Mouse (Mus musculus): ENCODE measurements around the gene Wfdc21. TPM values are rescaled to one million over a fixed set of nuclear protein-coding genes. Genes with fewer than 3 reads are reported as not detected.

Wfdc21 gene
- total RNA-seq (2023), result 1 to 10 TPM; 4.7 to 5.5 TPM

DNA sequence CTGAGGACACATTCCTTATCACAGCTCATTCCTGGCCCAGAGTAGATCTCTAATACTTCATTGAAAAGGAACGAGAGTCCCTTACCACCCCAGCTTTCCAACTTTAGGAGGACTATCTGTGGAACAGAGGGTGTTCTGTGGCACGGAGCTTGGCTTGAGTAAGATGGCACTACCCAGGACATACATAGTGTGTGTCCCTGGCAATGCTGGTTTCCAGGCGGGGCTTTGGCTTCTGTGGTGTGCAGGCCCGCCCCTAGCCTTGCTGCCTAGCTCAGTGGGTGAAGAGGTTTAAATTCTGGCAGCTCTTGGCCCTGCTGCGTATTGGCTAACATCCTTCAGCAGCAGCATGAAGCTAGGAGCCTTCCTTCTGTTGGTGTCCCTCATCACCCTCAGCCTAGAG lies at the start of gene Wfdc21:
Gene Wfdc21, plus strand, starts transcription at position 260 of the 400 bp plus-strand sequence.

DNA sequence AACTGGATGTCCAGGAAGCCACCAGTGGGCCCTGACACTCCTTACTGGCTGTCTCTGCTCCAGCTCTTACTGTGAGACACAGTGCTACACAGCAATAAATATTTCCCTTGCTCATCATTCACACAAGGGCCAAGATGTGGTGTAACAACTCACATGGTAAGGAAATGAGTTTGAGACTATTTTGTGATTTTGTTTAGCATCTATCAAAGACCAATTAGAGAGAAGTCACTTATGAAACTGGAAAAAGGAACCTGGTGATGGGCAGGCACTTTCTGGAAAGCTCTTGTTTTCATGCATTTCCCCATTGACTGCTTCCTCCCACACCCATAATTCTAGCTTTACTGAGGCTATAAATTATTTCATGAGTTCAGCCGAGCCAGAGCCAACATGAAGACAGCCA lies 43.0 kb upstream of the Wfdc21 start, which contains the start of gene Wfdc17:
Gene Wfdc17, plus strand, starts transcription at position 287 of the 400 bp plus-strand sequence.

DNA sequence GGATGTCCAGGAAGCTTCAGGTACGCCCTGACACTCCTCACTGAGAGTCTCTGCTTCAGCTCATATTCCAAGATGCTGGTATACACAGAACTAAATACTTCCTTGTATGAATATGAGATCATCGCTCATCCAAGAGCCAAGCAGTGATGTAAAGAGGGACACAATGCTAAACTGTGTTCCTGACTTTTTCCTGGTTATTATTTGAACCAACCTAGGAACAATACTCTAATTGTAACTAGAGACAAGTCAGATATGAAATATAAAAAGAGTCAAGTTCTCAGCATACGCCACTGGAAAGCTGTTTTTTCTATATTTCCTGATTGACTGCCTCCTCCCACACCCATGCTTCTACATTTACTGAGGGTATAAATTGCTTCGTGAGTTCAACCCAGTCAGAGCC lies 38.0 kb upstream of the Wfdc21 start, which contains the start of gene Wfdc18:
Gene Wfdc18, plus strand, starts transcription at position 301 of the 400 bp plus-strand sequence.

DNA sequence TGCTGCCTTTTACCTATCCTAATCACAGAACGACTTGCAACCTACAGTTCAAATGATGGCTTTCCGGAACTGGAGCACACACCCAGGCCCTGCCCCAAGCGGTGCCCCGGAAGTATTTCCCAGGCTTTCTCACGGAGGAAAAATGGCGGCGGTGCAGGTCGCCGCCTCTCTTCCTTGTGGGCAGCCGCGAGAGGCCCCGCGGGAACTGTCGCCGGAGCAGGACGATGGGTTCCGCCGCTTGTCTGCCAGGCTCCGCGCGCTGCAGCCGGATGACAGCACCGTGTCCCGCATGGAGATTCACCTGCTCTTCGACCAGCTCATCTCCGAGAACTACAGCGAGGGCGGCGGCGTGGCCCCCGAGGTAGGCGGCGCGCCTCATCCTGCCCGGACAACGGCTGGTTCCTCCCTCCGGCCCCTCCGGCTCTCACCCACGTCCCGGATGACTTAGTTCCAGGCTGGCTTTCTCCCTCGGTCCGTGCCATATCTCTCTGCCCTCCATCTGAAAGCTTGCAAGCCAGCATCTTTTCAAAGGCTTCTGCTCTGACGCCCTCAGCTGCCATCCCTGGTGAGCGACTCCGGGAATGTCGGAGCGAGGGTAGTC lies 6.9 kb downstream of the Wfdc21 start, which contains the start of gene Heatr6:
Gene Heatr6, plus strand, starts transcription at position 116 of the 601 bp plus-strand sequence.

Other genes with a start within 250 kb of the Wfdc21 start
- gene Heatr9, start 224.8 kb upstream of the Wfdc21 start, total RNA-seq (2023), result under 1 TPM in 1 of 2 experiments, not detected in 1; 0.29 TPM
- gene Ccl5, start 216.4 kb upstream of the Wfdc21 start, total RNA-seq (2023), result 1 to 10 TPM; 2.4 to 9.3 TPM
- gene Ccl9, start 168.3 kb upstream of the Wfdc21 start, total RNA-seq (2023), result 1 to 10 TPM in 1 of 2 experiments, under 1 TPM in 1; 0.24 to 1.1 TPM
- under 1 TPM in 1 of 2 experiments, not detected in 1; 0.99 TPM for gene Ccl6, start 153.9 kb upstream of the Wfdc21 start, total RNA-seq (2023)
- gene Rpl9-ps1, start 101.3 kb upstream of the Wfdc21 start, total RNA-seq (2023), result not detected
- gene Ccl3, start 97.6 kb upstream of the Wfdc21 start, total RNA-seq (2023), result 10 to 100 TPM; 13.4 to 21.2 TPM
- 1 to 10 TPM; 4.5 to 8.1 TPM for gene Ccl4, start 84.4 kb upstream of the Wfdc21 start, total RNA-seq (2023)
- 10 to 100 TPM in 1 of 2 experiments, 1 to 10 TPM in 1; 5.8 to 12.5 TPM for gene Wfdc17, start 42.9 kb upstream of the Wfdc21 start, total RNA-seq (2023)
- not detected for gene Wfdc18, start 37.9 kb upstream of the Wfdc21 start, total RNA-seq (2023)
- gene Heatr6, start 6.8 kb downstream of the Wfdc21 start, total RNA-seq (2023), result 10 to 100 TPM; 54.8 to 63.9 TPM
- gene Hnf1b, start 103.1 kb downstream of the Wfdc21 start, total RNA-seq (2023), result under 1 TPM; 0.58 to 0.59 TPM
- gene Ddx52, start 195.1 kb downstream of the Wfdc21 start, total RNA-seq (2023), result 10 to 100 TPM; 36.6 to 41.0 TPM
- 10 to 100 TPM; 82.0 to 87.6 TPM for gene Synrg, start 217.5 kb downstream of the Wfdc21 start, total RNA-seq (2023)